Mouse (Mus musculus) cerebellum, adult 2 months (tissue): ENCODE results near the gene Gpbar1.

Experiments
- CTCF ChIP-seq: fragments of 200-500 bp; IDR thresholded peaks from 2 replicates; pipeline ENCODE4 v1.5.1; 2011; ENCODE audit warnings: low read depth, mild to moderate bottlenecking, control low read depth, low read length, moderate library complexity, borderline replicate concordance; ENCODE audit not compliant: insufficient read depth
- POLR2A ChIP-seq: fragments of 200-500 bp; IDR thresholded peaks from 2 replicates; pipeline ENCODE4 v1.6.1; 2011; ENCODE audit warnings: low read length, control low read depth, borderline replicate concordance; ENCODE audit not compliant: insufficient read depth

DNA sequence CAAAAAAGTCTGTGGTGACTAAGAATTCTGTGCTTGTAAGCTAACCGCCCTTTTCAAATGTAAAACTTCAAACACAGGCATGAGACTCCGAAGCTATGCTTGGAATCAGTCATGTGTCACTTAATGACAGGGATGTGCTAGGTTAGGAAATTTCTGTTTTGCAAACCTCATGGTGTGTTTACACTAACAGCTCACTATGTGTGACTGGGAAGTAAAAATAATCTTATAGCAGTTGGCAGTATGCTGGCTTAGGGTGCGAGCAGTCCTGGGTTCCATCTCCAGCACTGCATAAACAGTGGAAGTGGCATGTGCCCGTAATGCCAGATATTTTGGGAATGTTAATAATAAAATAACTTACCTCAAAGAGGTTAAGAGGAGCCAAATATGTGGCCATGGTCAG is 26.6 kb downstream of the Gpbar1 start:
- TF ChIP-seq CTCF (no peak), POLR2A (no peak)
